Mouse (Mus musculus) G1E (cell line): ENCODE measurements around the gene Nebl.

Experiments
- CTCF ChIP-seq: IDR thresholded peaks from 2 replicates; pipeline ENCODE4 v1.5.1; 2012; ENCODE audit warnings: low read depth, low read length, inconsistent platforms, mixed read lengths
- GATA1 ChIP-seq: IDR thresholded peaks from 2 replicates; pipeline ENCODE4 v1.6.1; 2012; ENCODE audit warnings: borderline replicate concordance, low read length, inconsistent platforms, mixed read lengths
- GATA2 ChIP-seq: IDR thresholded peaks from 2 replicates; pipeline ENCODE4 v1.6.1; 2012; ENCODE audit warnings: low read depth, low read length, inconsistent platforms, borderline replicate concordance
- POLR2AphosphoS5 ChIP-seq: IDR thresholded peaks from 2 replicates; pipeline ENCODE4 v1.6.1; 2012; ENCODE audit warnings: low read depth, low read length, inconsistent platforms; ENCODE audit not compliant: insufficient replicate concordance
- TAL1 ChIP-seq: conservative IDR thresholded peaks from 2 replicates; pipeline ENCODE4 v1.6.1; 2012; ENCODE audit warnings: low read depth, low read length, inconsistent platforms, mixed read lengths

DNA sequence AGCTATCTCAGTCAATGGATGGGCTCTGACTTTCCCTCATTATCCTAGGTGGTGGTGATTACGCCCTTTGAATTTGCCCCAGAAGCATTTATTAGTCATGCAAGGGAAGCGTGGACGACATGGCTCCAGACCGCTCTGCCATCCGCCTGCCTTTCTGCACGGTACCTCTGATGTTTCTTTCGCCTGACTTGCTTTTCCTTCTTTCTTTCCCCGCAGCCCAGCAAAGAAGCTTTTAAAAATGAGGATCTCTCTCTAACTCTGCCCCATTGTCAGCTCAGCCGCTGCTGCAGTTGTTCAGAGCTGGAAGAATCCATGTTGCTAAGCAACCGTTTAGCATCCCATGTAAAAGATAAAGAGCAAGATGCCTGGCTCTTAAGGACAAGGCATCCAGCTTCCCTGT lies 61.3 kb downstream of the Nebl start:
- no peak for TF ChIP-seq GATA1
- no peak for TF ChIP-seq CTCF
- no peak for TF ChIP-seq POLR2AphosphoS5
- no peak for TF ChIP-seq TAL1
- no peak for TF ChIP-seq GATA2
